Mouse (Mus musculus) forebrain, postnatal 0 days (tissue): Measurements from ENCODE around the gene Tbc1d14. TPM values are rescaled to one million over a fixed set of nuclear protein-coding genes. Genes with fewer than 3 reads are reported as not detected.

ENCODE experiments used
- ATAC-seq: fragments of 200-750 bp; cut with Nextera tagmentation; 2 replicates; pipeline ENCODE4 v1.8.0; 2017; ENCODE audit warnings: mild to moderate bottlenecking, moderate library complexity
- DNase-seq: peaks from one replicate; pipeline ENCODE4 v3.0.0-alpha.2; 2015
- H3K27ac ChIP-seq: fragments of 300-500 bp; sonication (generic); 2 replicates; pipeline ENCODE4 v1.5.1; 2014; ENCODE audit warnings: low read depth, mild to moderate bottlenecking, antibody characterized with exemption, low read length, moderate library complexity, mixed read lengths
- H3K27me3 ChIP-seq: fragments of 300-500 bp; sonication (generic); 2 replicates; pipeline ENCODE4 v1.6.1; 2014; ENCODE audit warnings: mild to moderate bottlenecking, low read length, mixed read lengths; ENCODE audit not compliant: insufficient read depth
- H3K36me3 ChIP-seq: fragments of 300-500 bp; sonication (generic); 2 replicates; pipeline ENCODE4 v1.6.1; 2014; ENCODE audit warnings: mild to moderate bottlenecking, moderate library complexity; ENCODE audit not compliant: insufficient read depth
- H3K4me1 ChIP-seq: fragments of 300-500 bp; sonication (generic); 2 replicates; pipeline ENCODE4 v1.6.1; 2014; ENCODE audit warnings: antibody characterized with exemption; ENCODE audit not compliant: insufficient read depth
- H3K4me2 ChIP-seq: fragments of 300-500 bp; sonication (generic); 2 replicates; pipeline ENCODE4 v1.6.1; 2014; ENCODE audit warnings: low read depth, mild to moderate bottlenecking, moderate library complexity
- H3K4me3 ChIP-seq: fragments of 300-500 bp; sonication (generic); 2 replicates; pipeline ENCODE4 v1.5.1; 2014; ENCODE audit warnings: low read depth, low read length, mixed read lengths
- H3K9ac ChIP-seq: fragments of 300-500 bp; sonication (generic); 2 replicates; pipeline ENCODE4 v1.6.1; 2014; ENCODE audit warnings: mild to moderate bottlenecking
- H3K9me3 ChIP-seq: fragments of 300-500 bp; sonication (generic); 2 replicates; pipeline ENCODE4 v1.6.1; 2016; ENCODE audit warnings: low read length
- CTCF ChIP-seq: sonication (generic); IDR thresholded peaks from 2 replicates; pipeline ENCODE4 v1.5.1; 2016; ENCODE audit warnings: antibody characterized with exemption, control low read depth, low read depth
- WGBS: fragments of 180-500 bp; shearing (Covaris S2); extraction: QIAGEN DNeasy Blood & Tissue Kit; methylation state at CpG from one replicate; pipeline ENCODE4 v1.1.7; 2014; 5-methylcytosine and 5-hydroxymethylcytosine counted together
- polyA plus RNA-seq: library from polyadenylated mRNA; unstranded; fragments of >200 nt; fragmentation: Nextera tagmentation; extraction: Ambion mirVana; gene quantifications from 2 replicates; pipeline ENCODE4 v1.2.1, GENCODE M21; 2015
- total RNA-seq: library from RNA; depleted of rRNA; stranded (reverse); fragments of >200 nt; gene quantifications from 2 replicates; pipeline ENCODE4 v1.2.3, GENCODE M21; 2014

Tbc1d14 gene
- total and polyA plus RNA-seq, 2 experiments from 2014 or later = 29.0 to 74.1 TPM

- H3K27ac ChIP-seq = no peak overlapping the region
- 91% methylated on average over 10 of the region's 10 CpGs for WGBS
- no peak overlapping the region for H3K4me2 ChIP-seq
- no peaks in the 10 kb centered on the region for H3K9me3 ChIP-seq
- H3K4me1 ChIP-seq = no peaks in the 10 kb centered on the region
- no peak overlapping the region for H3K9ac ChIP-seq
- no peaks in the 10 kb centered on the region for H3K27me3 ChIP-seq
- H3K36me3 ChIP-seq = no peaks in the 10 kb centered on the region
- H3K4me3 ChIP-seq = no peak overlapping the region
- no peak for TF ChIP-seq CTCF
- ATAC-seq = no peak
- DNase-seq = no peak
Observed at GRCm38 (mm10) chr5:36562791-36563445, 30.2 kb downstream of the Tbc1d14 start.

- Histone ChIP-seq H3K27ac (no peak overlapping the region), H3K4me1 (no peaks in the 10 kb centered on the region), H3K4me3 (no peak overlapping the region), H3K36me3 (no peaks in the 10 kb centered on the region), H3K27me3 (no peaks in the 10 kb centered on the region), H3K9ac (no peak overlapping the region), H3K9me3 (no peaks in the 10 kb centered on the region), H3K4me2 (no peak overlapping the region)
- no peak for TF ChIP-seq CTCF
- DNase-seq (no peak), ATAC-seq (no peak)
- 71% methylated on average over 4 of the region's 4 CpGs for WGBS
Observed at GRCm38 (mm10) chr5:36561509-36561908, 31.6 kb downstream of the Tbc1d14 start.

GRCm38 (mm10) chr5:36560490-36560889 lies 32.6 kb downstream of the Tbc1d14 start:
- no peaks in the 10 kb centered on the region for H3K36me3 ChIP-seq
- H3K4me2 ChIP-seq = no peak overlapping the region
- ATAC-seq (no peak), DNase-seq (no peak)
- no peaks in the 10 kb centered on the region for H3K27me3 ChIP-seq
- H3K4me1 ChIP-seq = no peaks in the 10 kb centered on the region
- 93% methylated on average over 4 of the region's 4 CpGs for WGBS
- H3K9ac ChIP-seq = no peak overlapping the region
- H3K4me3 ChIP-seq = no peak overlapping the region
- no peak overlapping the region for H3K27ac ChIP-seq
- TF ChIP-seq CTCF = no peak
- no peaks in the 10 kb centered on the region for H3K9me3 ChIP-seq

GRCm38 (mm10) chr5:36559510-36560235 lies 33.4 kb downstream of the Tbc1d14 start:
- WGBS = 88% methylated on average over 6 of the region's 6 CpGs
- TF ChIP-seq CTCF = no peak

GRCm38 (mm10) chr5:36559106-36559505 lies 34.0 kb downstream of the Tbc1d14 start:
- Histone ChIP-seq H3K27me3 (no peaks in the 10 kb centered on the region), H3K27ac (no peak overlapping the region), H3K36me3 (no peaks in the 10 kb centered on the region), H3K4me2 (no peak overlapping the region), H3K4me1 (no peaks in the 10 kb centered on the region), H3K9ac (no peak overlapping the region), H3K4me3 (no peak overlapping the region), H3K9me3 (no peaks in the 10 kb centered on the region)
- no peak for TF ChIP-seq CTCF
- 71% methylated on average over 5 of the region's 5 CpGs for WGBS
- DNase-seq = no peak
- no peak for ATAC-seq

More at GRCm38 (mm10) chr5:36559510-36560235, 33.4 kb downstream of the Tbc1d14 start:
- Histone ChIP-seq H3K4me1 (no peaks in the 10 kb centered on the region), H3K4me3 (no peak overlapping the region), H3K27ac (no peak overlapping the region), H3K27me3 (no peaks in the 10 kb centered on the region), H3K36me3 (no peaks in the 10 kb centered on the region), H3K9ac (no peak overlapping the region), H3K9me3 (no peaks in the 10 kb centered on the region), H3K4me2 (no peak overlapping the region)
- no peak for DNase-seq
- ATAC-seq = no peak

GRCm38 (mm10) chr5:36558526-36558925 lies 34.5 kb downstream of the Tbc1d14 start:
- Histone ChIP-seq H3K4me3 (no peak overlapping the region), H3K4me2 (no peak overlapping the region), H3K9me3 (no peaks in the 10 kb centered on the region), H3K27ac (no peak overlapping the region), H3K27me3 (no peaks in the 10 kb centered on the region), H3K36me3 (no peaks in the 10 kb centered on the region), H3K4me1 (no peaks in the 10 kb centered on the region), H3K9ac (no peak overlapping the region)
- ATAC-seq (no peak), DNase-seq (no peak)
- no peak for TF ChIP-seq CTCF
- WGBS = 89% methylated on average over 2 of the region's 2 CpGs

GRCm38 (mm10) chr5:36557584-36558308 lies 35.3 kb downstream of the Tbc1d14 start:
- H3K4me3 ChIP-seq = no peak overlapping the region
- ATAC-seq (no peak), DNase-seq (no peak)
- no peaks in the 10 kb centered on the region for H3K4me1 ChIP-seq
- H3K9ac ChIP-seq = no peak overlapping the region
- H3K27me3 ChIP-seq = no peaks in the 10 kb centered on the region
- H3K4me2 ChIP-seq = no peak overlapping the region
- H3K9me3 ChIP-seq = no peaks in the 10 kb centered on the region
- H3K36me3 ChIP-seq = no peaks in the 10 kb centered on the region
- H3K27ac ChIP-seq = no peak overlapping the region
- WGBS = 44% methylated on average over 7 of the region's 7 CpGs
- no peak for TF ChIP-seq CTCF
